Mouse (Mus musculus) thymus, postnatal 4 days (tissue): ENCODE results near the gene Ankrd13d.

Source experiments
- DNase-seq: peaks from one replicate; pipeline ENCODE4 v3.0.0; 2021

Gene Ankrd13d

GRCm38 (mm10) chr19:4220957-4221743 lies 61.8 kb downstream of the Ankrd13d start:
- peak; percentile 38 for DNase-seq

DNA sequence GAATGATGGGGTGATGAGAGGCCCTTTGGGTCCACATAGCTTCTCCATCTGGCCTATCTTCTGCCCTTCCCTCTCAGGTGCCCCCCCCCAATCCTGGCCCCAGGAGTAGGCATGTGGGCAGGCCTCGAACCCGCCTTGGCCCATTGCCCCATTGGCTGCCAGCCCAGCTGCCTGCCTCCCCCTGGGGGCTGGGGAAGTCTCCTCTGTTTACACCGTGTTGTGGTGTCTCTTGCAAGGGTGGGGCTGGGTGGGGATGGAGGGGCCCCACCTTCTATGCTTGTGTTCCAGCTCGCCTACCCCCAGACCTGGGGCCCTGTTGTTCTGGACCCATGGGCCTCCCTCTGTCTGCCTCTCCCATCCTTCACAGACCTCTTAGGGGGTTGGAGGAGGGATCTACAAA lies 62.5 kb downstream of the Ankrd13d start:
- peak; percentile 48 for DNase-seq
